Mouse (Mus musculus) small intestine, adult 2 months (tissue): ENCODE measurements around the gene Gm49661. TPM values are rescaled to one million over a fixed set of nuclear protein-coding genes. Genes with fewer than 3 reads are reported as not detected.
A peak's percentile ranks its signal among the peaks of the same experiment; 100 is the strongest.

ENCODE experiments used
- H3K27ac ChIP-seq: fragments of 200-500 bp; 2 replicates; pipeline ENCODE4 v1.5.1; 2012; ENCODE audit warnings: low read depth, low read length, control low read depth, inconsistent platforms; ENCODE audit not compliant: insufficient read depth
- H3K27me3 ChIP-seq: fragments of 200-500 bp; 2 replicates; pipeline ENCODE4 v1.6.1; 2012; ENCODE audit warnings: mild to moderate bottlenecking, moderate library complexity, low read length, inconsistent platforms; ENCODE audit not compliant: control insufficient read depth, insufficient read depth
- H3K36me3 ChIP-seq: fragments of 200-500 bp; 2 replicates; pipeline ENCODE4 v1.6.1; 2012; ENCODE audit warnings: mild to moderate bottlenecking, low read length, control low read depth, inconsistent platforms; ENCODE audit not compliant: control insufficient read depth, insufficient read depth
- H3K4me1 ChIP-seq: fragments of 200-500 bp; 2 replicates; pipeline ENCODE4 v1.6.1; 2012; ENCODE audit warnings: low read length, inconsistent platforms, mixed read lengths; ENCODE audit not compliant: control insufficient read depth, insufficient read depth, insufficient read length
- H3K4me3 ChIP-seq: fragments of 200-500 bp; 2 replicates; pipeline ENCODE4 v1.5.1; 2012; ENCODE audit warnings: low read depth, mild to moderate bottlenecking, control low read depth, inconsistent platforms, low read length, moderate library complexity
- CTCF ChIP-seq: fragments of 200-500 bp; IDR thresholded peaks from 2 replicates; pipeline ENCODE4 v1.5.1; 2012; ENCODE audit warnings: low read depth, mild to moderate bottlenecking, control low read depth, inconsistent platforms, low read length, moderate library complexity, mixed read lengths; ENCODE audit not compliant: insufficient replicate concordance, insufficient read length; ENCODE audit errors: extremely low read depth
- POLR2A ChIP-seq: fragments of 200-500 bp; IDR thresholded peaks from 2 replicates; pipeline ENCODE4 v1.6.1; 2012; ENCODE audit warnings: low read depth, mild to moderate bottlenecking, control low read depth, inconsistent platforms, low read length, moderate library complexity
- WGBS: fragments of 180-500 bp; shearing (Covaris S2); methylation state at CpG from one replicate; pipeline ENCODE4 v1.1.7; 2018; 5-methylcytosine and 5-hydroxymethylcytosine counted together
- polyA plus RNA-seq: library from polyadenylated mRNA; depleted of rRNA; stranded (reverse); fragments of >200 nt; gene quantifications from 2 replicates; pipeline ENCODE4 v1.2.3, GENCODE M21; 2012

Gm49661 gene
- polyA plus RNA-seq, 1 experiment, result not detected

GRCm38 (mm10) chr8:84973079-84973478 lies 3.8 kb upstream of the Gm49661 start:
- WGBS, result 92% methylated on average over 1 of the region's 1 CpGs
- Histone ChIP-seq H3K36me3 (peaks cover 11% of the 10 kb centered on the region), H3K4me3 (no peak overlapping the region), H3K4me1 (peaks cover 13% of the 10 kb centered on the region), H3K27ac (no peak overlapping the region), H3K27me3 (no peaks in the 10 kb centered on the region)
- TF ChIP-seq POLR2A (no peak), CTCF (no peak)

DNA sequence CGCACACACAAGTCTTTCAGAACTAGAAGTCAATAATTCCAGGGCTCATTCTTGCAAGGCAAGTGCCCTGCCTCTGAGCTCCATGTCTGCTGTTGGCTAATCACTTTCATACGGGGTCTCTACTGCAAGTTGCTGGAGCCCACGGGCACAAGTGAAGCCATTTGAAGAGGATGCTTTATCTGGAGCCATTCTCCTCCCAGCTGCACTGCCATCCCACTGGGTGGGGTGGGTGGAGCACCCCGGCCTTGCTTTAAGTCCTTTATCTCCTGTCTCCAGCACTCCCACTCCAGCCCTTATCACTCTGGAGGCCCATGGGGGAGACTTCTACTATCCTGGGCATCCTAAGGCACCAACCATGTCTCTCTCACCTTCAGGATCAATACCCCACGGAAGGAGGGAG lies 1.7 kb upstream of the Gm49661 start:
- Histone ChIP-seq H3K27ac (no peak overlapping the region), H3K27me3 (no peaks in the 10 kb centered on the region), H3K4me1 (peaks cover 16% of the 10 kb centered on the region), H3K36me3 (peaks cover 11% of the 10 kb centered on the region), H3K4me3 (no peak overlapping the region)
- TF ChIP-seq CTCF (no peak), POLR2A (no peak)
- WGBS, result 56% methylated on average over 5 of the region's 5 CpGs

- peak overlapping the region; percentile 77 for H3K27ac ChIP-seq
- H3K4me3 ChIP-seq, result peak overlapping the region; percentile 70
- WGBS, result 5% methylated on average over 21 of the region's 21 CpGs
- TF ChIP-seq CTCF (no peak), POLR2A (no peak)
- no peaks in the 10 kb centered on the region for H3K27me3 ChIP-seq
- H3K4me1 ChIP-seq, result peaks cover 18% of the 10 kb centered on the region
- peaks cover 11% of the 10 kb centered on the region for H3K36me3 ChIP-seq
These were observed 1.0 kb upstream of the Gm49661 start for GRCm38 (mm10) chr8:84970135-84970790.

DNA sequence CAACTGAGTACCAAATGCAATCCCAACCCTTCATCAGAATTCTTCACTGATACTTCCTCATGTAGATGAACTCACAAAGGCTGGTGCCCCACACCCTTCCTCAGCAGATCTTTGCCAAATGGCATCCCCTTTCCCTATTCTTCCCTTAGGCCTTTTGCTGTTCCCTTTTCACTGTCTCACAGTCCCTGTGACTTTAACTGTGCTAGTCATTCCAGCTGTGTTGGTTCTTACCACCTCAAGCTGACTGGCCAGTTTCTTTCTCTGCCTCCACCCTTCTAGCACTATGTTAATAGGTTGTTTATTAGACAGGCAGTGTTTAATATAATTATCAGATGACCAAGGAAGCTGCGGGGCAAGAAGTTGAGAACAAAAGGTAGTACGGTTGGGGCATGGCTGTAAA lies 583 bp downstream of the Gm49661 start:
- Histone ChIP-seq H3K4me1 (peaks cover 17% of the 10 kb centered on the region), H3K36me3 (peaks cover 11% of the 10 kb centered on the region), H3K4me3 (peak overlapping the region; percentile 70; the same call in 1 of the 2 replicates), H3K27ac (peak overlapping the region; percentile 77), H3K27me3 (no peaks in the 10 kb centered on the region)
- WGBS, result 3% methylated on average over 2 of the region's 2 CpGs
- TF ChIP-seq POLR2A (no peak), CTCF (no peak)

- 91% methylated on average over 13 of the region's 13 CpGs for WGBS
- H3K27ac ChIP-seq, result no peak overlapping the region
- H3K36me3 ChIP-seq, result peaks cover 10% of the 10 kb centered on the region
- H3K27me3 ChIP-seq, result no peaks in the 10 kb centered on the region
- no peak overlapping the region for H3K4me3 ChIP-seq
- peaks cover 17% of the 10 kb centered on the region for H3K4me1 ChIP-seq
- TF ChIP-seq CTCF (no peak), POLR2A (no peak)
These were observed 1.5 kb downstream of the Gm49661 start for GRCm38 (mm10) chr8:84967532-84968304.

- 33% methylated on average over 3 of the region's 3 CpGs for WGBS
- H3K36me3 ChIP-seq, result peaks cover 7% of the 10 kb centered on the region
- peak overlapping the region; percentile 10; the same call in 1 of the 2 replicates for H3K27ac ChIP-seq
- no peak for TF ChIP-seq POLR2A
- no peak for TF ChIP-seq CTCF
- peaks cover 17% of the 10 kb centered on the region for H3K4me1 ChIP-seq
- no peaks in the 10 kb centered on the region for H3K27me3 ChIP-seq
- no peak overlapping the region for H3K4me3 ChIP-seq
These were observed 2.6 kb downstream of the Gm49661 start for GRCm38 (mm10) chr8:84966603-84967002.

GRCm38 (mm10) chr8:84965731-84966291 lies 3.4 kb downstream of the Gm49661 start:
- peak overlapping the region; percentile 9; the same call in 1 of the 2 replicates for H3K27ac ChIP-seq
- under 1% methylated on average over 41 of the region's 41 CpGs for WGBS
- H3K36me3 ChIP-seq, result 0 out of 2 replicates have a peak, but pooled peaks cover 3% of the 10 kb centered on the region
- TF ChIP-seq CTCF (no peak), POLR2A (no peak)
- peaks cover 17% of the 10 kb centered on the region for H3K4me1 ChIP-seq
- H3K4me3 ChIP-seq, result peak overlapping the region; percentile 74
- H3K27me3 ChIP-seq, result no peaks in the 10 kb centered on the region
